Mouse (Mus musculus): ENCODE results near the gene Gramd2. TPM values are rescaled to one million over a fixed set of nuclear protein-coding genes. Genes with fewer than 3 reads are reported as not detected.
"Not testable (repeated sequence)": the region's sequence is repeated elsewhere in the genome, so short reads cannot be mapped to it uniquely, and the experiment has no call there.

Gramd2 gene
- total RNA-seq, 4 experiments from 2014 or later, result 8.1 to 14.0 (median 10.7) TPM

DNA sequence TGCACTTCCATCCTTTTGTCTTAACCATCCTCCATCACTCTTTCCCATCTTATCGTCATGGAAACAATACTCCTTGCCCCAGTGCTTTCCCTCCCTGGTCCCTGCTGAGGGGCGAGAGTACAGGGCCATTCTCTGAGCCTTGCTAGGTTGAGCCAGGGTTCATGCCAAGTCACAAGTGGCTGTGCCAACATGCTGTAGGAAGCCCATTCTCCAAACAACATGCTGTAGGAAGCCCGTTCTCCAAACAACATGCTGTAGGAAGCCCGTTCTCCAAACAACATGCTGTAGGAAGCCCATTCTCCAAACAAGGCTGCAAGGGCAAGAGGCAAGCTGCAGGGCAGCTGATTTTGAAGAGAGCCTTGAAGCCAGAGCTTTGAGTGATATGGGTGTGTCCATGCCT is 38.3 kb downstream of the Gramd2 start:
- no peak for DNase-seq (ENCODE audit: low spot score in 2 of 2)

DNA sequence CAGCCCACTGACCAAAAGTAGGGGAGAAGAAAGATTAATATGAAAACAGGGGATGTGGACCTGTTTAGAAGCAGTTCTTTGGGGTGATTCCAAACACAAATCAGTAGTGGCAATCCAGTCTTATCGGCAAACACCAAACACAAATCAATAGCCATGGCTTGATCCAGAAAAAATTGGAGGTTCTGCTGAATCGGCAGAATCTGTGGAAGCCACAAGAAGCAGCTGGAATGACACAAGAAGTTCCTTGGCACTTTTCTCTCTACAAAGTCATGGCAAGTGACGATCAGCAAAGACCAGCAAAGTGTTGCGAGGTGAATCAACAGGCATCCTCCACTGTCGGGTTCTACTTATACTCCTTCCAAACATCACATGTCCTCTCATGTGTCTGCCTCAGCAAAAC is 41.2 kb downstream of the Gramd2 start:
- no peak for DNase-seq (ENCODE audit: low spot score in 2 of 2)

DNA sequence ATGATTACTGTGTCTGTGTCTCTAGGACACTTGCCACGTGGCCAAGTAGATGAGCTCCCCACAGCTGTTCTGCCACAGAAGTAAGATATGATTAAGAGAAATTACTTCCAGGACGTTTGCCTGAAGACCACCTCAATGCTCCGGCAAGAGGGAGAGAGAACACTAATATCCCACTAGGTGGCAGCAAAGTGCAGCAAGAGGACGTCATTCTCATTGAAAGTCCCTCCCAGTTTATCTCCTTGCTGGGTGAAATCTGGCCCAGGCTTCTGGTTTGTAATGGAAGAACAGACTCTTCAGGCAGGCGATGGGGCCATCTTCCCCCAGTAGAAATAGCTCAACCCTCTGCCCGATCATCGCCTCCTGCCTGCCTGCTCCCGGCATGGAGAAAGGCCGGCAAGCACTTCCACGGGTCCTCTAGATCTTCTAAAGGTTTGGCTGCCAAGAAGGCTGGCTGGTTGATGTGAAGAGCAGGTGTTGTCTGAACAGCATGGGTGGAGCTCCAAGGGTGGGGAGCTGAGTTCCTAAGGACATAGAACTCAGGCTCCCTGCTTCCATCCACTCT is 43.2 kb downstream of the Gramd2 start:
- peak; percentile 51 to 61 for DNase-seq (ENCODE audit: low spot score in 2 of 2)

DNA sequence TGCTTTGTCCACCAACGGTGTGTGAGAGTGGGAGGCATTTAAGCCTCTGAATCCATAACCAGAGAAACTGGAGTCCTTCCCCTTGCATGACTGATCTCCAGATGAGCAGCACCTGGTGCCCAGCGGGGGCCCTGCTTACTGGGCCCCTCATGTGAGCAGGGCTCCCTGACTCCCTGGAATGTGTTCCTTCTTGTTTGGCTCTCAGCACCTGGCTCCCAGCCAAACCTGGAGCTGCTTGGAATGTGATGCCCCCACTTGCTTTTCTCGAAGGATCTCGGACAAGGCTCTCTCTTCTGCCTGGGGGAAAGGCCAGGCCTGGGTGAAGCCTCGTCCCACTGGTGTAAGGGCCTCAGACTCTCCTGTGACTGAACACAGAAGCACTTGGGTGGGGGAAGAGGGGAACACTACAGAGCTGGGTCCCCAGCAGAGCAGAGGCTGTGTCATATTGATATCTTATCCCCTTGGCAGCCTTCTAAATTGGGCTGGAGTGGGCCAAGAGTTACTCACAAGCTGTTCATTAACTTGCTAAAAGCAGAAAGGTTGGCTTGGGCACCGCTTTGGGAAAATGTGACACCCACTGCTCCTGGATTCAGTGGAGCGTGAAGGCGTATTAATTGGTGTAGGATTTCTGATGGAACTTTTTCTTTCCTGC is 44.0 kb downstream of the Gramd2 start:
- peak; percentile 40 to 48 for DNase-seq (ENCODE audit: low spot score in 2 of 2)

DNA sequence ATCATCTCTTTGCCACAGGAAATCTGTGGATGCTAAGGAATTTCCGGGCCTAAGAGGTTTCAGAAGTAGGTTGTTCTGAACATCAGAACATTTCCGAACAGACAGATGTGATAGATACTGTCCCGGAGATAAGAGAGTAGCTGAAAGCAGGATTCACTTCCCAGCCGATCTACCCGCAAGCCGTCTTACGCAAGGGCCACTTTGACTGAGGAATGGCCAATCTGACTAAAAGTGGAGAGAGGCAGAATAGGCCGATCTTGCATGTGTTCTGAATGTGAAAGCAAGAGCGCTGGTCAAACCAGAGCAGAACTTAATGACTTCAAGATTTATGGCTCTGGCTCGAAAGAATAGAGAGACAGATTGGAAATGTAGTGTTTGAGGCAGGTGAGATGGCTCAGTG is 45.6 kb downstream of the Gramd2 start:
- no peak for DNase-seq (ENCODE audit: low spot score in 2 of 2)

DNA sequence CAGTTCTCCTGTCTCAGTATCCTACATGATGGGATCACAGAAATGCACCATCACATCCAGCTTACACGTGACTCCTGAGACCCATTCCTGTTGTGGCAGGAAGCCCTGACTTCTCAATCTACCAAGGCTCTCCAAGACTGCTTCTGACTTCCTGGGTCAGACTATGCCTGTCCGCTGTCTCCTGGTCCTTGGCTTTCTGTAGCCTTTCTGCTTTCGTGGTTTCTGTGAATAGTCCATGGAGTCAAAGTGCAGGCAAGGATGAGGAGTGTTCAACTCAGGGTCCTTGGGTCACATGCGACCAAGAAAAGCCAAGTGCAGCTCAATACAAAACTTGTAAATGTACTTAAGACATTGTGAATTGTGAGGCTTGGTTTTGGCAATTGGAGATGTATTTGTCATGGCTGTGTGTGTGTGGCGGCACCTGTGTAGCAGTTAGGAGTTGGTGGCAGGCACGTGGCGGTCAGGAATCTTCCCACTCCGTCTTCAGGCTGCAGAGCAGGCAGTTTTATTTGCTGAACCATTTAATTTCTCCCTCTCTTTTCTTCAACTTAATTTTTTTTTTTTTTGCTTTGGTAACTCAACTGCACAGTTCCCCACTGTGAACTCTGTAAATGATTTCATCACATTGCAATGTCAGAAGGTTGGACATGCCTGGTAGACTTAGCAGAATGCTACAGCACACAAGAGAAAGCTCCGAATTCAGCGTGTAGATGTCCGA is 47.8 kb downstream of the Gramd2 start:
- no peak for DNase-seq (ENCODE audit: low spot score in 2 of 2)

DNA sequence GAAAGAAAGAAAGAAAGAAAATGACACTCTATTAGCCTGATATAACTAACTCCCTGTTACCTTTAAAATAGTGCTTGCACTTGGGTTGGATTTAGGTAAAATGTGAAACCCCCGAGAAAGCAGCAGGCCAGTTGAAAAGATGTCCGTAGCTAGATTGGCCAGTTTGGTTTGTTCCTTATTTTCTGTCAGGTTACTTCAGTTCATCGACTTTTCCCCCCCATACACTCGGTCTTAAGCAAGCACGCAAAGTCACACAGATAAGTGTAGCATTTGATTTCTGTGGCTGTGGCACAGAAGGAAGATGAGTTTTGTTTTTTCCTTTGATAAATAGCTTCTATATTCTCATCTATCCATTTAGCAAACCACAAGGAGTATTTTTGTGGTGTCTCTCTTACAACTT is 51.2 kb downstream of the Gramd2 start:
- no peak for DNase-seq (ENCODE audit: low spot score in 2 of 2)

DNA sequence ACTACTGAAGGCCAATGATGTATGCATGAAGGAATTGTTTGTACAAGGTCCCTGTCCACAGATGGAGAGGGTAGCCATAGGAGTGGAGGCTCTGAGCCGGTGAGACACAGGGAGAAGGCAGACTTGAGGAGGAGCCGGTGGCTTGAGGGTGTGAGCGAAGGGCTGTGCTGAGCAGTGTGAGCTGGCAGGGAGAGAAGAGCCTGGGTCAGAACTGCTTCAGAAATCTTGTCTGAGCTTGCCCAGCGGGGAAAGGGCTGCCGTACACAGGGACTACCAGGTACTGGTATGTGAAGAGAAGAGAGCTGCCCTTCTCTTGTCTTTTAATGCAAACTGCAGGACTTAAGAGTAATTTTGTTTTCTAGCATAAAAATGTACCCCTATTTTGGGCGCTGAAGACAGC is 53.1 kb downstream of the Gramd2 start:
- no peak for DNase-seq (ENCODE audit: low spot score in 2 of 2)

DNA sequence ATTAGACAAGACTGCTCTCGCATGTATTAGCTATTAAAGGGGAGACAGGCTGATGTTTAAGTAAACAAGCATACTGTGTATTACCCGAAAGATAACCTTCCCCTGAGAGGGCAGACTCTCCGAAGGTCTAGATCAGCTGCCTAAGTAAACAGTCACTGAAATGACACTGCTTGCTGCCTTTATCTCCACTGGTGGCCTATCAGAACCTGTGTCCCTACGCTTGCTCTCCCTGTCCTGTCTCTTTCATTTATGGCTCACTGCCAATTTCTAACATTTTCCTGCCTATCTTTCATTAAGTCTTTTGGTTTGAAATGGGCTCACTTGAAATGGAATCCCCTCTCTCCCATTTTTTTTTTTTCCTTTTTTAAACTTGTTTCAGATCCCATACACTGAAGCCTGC is 55.5 kb downstream of the Gramd2 start:
- no peak for DNase-seq (ENCODE audit: low spot score in 2 of 2)

DNA sequence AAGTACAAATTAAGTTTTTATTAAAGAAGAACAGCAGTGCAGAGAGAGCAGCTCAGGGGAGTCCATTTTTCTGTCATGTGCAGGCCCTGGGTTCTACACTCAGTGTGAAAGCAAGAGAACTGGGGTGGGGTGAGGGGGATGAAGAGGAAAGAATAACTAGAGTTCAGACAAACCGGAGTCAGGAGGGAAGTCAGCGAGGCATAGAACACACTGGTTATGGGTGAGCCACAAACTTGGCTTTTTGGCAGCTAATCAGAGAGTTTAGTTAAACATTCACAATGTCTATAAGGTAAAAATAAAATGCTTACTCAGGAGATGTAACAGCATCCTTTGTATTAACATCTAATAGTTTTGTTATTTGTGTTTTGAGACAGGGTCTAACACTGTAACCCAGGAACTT is 60.6 kb downstream of the Gramd2 start:
- no peak for DNase-seq (ENCODE audit: low spot score in 2 of 2)

DNA sequence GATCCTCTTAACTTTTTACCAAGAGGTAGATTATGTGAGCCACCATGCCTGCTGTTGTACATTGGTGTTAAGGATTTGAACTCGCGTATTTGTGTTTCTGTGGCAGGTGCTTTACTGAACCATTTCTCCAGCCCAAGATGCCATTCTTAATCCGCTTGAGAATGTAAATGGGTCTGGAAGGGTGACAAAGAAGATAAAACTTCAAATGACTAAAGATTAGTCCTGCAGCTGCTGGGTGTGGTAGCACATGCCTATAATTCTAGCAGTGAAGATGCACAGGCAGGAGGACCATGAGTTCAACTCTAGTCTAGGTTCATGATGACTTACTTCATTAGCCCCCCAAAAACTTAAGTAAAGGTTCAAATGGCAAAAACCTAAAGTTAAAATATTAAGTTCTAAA is 64.0 kb downstream of the Gramd2 start:
- no peak for DNase-seq (ENCODE audit: low spot score in 2 of 2)

DNA sequence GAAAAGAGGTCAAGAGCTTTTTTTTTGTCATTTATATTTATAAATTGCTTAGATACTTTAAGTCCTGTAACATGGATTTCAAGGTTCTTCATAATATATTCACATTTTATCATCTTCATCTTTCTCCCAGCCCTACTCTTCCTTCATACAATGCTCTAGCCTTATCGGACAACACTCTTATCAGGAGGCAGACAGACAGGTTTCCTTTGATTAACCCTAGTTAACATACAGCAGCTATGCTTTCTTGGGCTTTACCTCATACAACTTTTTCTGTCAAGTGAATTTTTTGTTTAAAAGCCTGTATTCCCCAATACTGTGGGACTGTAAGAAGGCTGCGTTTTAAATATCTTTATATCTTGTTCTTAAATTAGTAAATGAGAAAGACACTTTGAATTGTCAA is 68.4 kb downstream of the Gramd2 start:
- DNase-seq (ENCODE audit: low spot score in 2 of 2), result no peak

DNA sequence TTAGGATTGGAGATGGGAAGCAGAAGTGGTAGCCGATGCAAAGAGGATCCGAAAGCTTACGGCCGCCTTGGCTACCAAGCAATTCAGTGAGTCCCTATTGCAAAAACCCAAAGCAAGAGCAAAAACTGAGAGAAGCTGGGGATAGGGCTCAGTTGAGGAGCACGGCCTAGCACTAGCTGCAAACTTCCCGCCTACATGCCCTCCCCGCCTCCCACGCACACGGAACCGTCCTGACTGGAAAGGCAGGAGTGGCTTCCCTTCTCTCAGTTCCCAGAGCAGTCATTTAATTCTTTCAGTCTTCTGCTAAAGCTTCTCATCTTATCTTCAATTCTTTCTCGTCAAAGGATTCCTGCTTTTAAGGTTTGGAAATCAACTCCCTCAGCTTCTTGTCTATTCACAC is 69.0 kb downstream of the Gramd2 start:
- DNase-seq (ENCODE audit: low spot score in 2 of 2), result peak in 1 of 2 experiments; percentile 21

DNA sequence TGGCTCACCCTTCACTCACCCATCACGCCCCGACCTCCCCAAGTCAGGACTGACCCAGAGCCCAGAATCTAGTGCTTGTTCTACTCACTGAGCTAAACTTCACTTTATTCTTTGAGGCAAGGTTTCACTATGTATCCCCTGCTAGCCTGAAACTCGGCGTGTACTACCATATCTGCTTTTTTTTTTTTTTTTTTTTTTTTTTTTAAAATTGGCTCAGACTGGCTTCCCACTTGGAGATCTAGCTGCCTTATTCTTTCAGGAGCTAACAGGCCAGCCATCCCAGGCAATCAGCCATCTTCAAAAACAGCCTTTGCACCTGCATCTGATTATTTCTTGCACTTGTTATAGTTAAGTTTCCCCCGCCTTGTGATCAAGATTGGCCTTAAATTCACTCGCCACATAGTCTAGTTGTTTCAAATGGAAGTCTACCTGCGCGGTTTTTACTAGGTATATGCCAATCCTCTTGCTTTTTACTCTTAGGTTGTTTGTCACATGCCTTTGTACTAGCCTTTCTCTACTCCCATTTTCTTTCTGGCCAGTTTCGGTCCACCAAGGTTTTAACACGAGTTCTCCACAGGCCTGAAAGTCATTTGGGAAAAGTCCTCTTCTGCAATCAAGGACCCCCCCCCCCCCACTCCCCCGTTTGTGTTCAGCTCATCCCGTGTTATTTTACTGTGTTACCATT is 69.8 kb downstream of the Gramd2 start:
- no peak for DNase-seq (ENCODE audit: low spot score in 2 of 2)

DNA sequence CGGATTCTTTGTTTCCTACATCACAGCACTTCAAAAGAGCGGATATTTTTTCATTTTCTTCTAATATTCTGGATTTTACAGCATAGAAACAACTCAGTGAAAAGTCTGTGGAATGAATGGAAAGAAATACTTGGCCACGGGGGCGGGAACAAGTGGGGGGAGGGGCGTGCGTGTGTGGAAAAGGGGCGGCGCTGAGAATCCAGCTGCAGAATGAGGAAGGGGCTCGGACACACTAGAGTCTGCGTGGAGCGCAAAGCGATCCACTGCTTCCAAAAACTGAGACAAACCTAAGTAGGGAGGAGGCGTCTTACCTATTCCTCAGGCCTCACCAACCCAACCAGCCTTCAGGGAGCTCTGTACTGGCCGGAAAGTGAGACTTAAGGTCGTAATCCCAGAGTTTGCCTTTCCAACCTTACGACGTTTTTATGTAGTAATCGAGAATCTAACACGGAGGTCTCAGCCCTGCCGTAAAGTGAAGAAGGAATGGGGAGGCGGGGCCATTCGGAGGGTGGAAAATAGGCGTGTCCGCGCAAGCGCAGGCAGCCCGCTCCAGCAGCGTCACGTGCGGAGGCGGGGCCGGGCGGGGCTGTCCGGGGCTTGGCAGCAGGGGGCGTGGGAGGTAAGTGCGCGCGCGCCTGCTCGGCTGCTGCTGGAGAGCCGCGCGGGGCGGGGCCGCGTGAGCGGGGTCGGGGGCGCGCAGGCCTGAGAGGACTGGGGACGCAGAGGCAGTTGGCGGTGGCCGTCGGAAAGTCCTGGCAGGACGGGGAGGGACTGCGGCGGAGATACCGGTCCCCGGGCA is 70.5 kb downstream of the Gramd2 start, which contains the start of the genes Senp8 and Myo9a:
Gene Senp8, minus strand, starts transcription at position 444 of the 799 bp plus-strand sequence.
Gene Myo9a, plus strand, starts transcription at position 630 of the 799 bp plus-strand sequence.
- peak; percentile 98 to 99 for DNase-seq (ENCODE audit: low spot score in 2 of 2)

DNA sequence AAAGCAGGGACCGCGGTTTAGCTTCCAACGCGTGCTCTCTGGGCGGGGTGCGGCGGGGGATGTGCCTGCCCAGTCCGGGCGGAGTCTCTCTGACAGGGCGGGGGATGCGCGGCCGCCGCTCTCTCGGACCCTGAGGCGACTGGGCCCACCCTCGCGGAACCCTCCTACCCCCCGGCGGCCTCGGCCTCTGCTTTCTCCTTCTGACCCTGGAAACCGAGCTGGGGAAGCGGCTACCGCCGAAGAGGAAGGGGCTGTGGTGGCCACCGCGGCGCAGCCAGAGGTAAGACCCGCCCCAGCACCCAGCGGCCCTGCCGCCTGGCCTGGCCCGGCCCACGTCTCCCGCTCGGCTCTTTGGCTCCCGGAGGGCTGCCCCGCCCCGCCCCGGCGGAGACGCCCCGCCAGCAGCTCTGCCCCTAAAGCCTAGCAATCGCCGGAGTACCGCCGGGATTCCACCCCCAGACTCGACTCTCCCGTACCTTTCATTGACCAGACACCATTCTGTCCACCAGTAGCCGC is 71.2 kb downstream of the Gramd2 start:
- DNase-seq (ENCODE audit: low spot score in 2 of 2), result peak in 1 of 2 experiments; percentile 79

DNA sequence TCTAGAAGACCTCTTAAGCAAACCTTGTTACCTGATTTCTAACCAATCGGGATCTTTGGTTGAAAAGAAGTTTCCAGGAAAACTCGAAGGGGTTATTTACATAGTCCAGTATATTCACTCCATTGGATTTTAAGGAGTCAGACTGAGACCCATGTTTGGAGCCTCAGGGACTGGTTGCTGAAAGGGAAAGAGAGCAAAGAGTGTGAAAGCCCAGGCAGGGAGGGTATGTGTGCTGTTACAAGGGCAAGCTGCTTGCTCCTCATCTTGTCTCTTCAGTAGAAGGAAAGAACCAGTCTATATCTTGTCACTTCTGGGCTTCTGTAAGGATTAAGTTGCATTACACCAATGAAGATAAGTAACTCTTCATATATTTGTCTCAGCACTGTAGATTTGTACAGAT is 72.0 kb downstream of the Gramd2 start:
- DNase-seq (ENCODE audit: low spot score in 2 of 2), result no peak

DNA sequence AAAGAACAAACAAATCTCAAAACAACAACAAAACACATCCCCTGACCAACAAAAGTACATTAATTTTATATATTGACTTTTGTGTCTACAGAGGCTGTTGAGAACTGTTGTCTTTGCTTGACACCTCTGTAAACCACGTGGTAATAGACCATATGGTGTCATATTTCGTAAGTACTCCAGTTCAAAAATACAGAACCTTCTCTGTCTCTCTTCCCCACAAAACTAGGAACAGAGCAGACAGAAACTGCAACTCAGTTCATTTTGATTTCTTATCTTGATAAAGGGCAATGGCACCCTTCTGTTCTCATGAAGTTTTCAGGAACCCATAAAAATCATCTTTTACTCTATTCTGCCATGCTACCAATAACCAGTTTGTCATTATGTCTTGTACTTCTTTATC is 75.3 kb downstream of the Gramd2 start:
- no peak for DNase-seq (ENCODE audit: low spot score in 2 of 2)

DNA sequence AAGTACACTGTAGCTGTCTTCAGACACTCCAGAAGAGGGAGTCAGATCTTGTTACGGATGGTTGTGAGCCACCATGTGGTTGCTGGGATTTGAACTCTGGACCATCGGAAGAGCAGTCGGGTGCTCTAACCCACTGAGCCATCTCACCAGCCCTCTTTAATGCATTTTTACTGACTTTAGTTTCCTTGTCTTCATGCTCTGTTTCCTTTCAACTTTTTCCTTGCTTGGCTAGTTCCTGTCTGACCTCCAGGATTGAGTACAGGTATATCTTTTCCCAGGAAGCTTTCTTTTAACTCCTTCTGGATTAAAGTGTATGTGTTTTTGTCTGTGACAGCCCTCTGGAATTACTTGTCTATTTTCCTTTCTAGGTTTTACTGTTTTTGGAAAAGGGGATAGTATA is 77.1 kb downstream of the Gramd2 start:
- not testable (repeated sequence) for DNase-seq (ENCODE audit: low spot score in 2 of 2)

DNA sequence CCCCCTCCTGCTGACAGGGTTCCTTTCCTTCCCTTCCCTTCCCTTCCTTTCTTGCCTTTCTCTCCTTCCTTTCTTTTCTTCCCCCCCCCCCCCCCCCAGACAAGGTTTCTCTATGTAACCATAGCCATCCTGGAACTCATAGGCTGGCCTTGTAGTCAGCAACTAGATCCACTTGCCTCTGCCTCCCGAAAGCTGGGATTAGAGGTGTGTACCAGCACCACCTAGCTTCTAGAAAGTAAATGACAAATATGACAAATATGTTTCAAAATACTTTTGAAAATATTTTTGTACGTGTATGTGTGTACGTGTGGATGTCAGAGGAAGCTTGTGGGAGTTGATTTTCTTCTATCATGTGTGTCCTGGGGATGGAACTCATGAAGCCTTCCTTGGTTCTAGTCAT is 80.6 kb downstream of the Gramd2 start:
- DNase-seq (ENCODE audit: low spot score in 2 of 2), result no peak

DNA sequence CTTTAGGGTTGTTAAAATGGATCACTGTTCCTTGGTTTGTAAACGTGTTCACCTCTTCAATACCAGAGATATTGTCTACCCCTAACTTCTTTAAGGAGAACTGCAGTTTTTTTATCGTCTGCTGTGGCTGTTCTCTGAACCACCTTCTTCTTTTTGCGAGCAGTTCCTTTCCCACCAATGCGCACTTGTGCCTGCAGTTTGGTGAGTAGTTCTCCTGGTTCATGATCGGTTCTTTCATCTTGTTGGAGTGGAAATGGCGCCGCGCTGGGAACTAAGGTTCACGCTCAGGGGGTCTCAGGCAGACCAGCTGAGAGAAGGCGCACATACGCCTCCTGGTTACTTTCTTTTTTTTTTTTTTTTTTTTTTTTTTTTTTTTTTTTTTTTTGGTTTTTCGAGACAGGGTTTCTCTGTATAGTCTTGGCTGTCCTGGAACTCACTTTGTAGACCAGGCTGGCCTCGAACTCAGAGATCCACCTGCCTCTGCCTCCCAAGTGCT is 87.1 kb downstream of the Gramd2 start:
- not testable (repeated sequence) for DNase-seq (ENCODE audit: low spot score in 2 of 2)

Measured in left cerebral cortex, adult 8-10 months (tissue).